Mouse (Mus musculus) heart, postnatal 25 days (tissue): ENCODE measurements around the gene Cryl1. TPM values are rescaled to one million over a fixed set of nuclear protein-coding genes. Genes with fewer than 3 reads are reported as not detected.

Experiments
- DNase-seq: peaks from one replicate; pipeline ENCODE4 v3.0.0; 2022; ENCODE audit warnings: low spot score
- intact Hi-C: fragments of 180-260 bp; cut with DNase I; formaldehyde crosslinking; loops from one replicate; pipeline ENCODE4 v1.15.1; 2025
- total RNA-seq, 2 experiments: library from RNA; stranded (reverse); gene quantifications; 2 replicates each; pipeline ENCODE4 v1.2.3; 2021

The Cryl1 gene
- total RNA-seq, 2 experiments from 2014 or later: 5.3 to 6.1 TPM

DNA sequence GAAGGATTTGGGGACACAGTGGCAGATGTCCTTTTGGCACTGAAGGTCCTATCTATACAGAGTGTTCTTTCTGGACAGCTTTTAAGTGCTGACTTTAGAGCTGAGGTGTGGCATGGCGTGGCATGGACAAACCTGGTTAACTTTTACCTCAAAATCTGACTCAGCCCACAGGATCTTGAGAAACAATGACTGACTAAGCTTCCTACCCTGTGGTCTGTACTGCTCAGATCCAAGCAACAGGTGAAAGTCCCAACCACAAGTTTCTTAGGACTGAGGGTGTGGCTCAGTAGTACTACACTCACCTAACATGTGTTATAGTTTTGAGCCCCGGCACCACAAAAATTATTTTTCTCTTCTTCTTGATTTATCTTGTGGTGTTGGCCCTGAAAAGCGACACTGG, 130.0 kb downstream of the Cryl1 start:
- no peak for DNase-seq
- intact Hi-C loops: no loop called here

- no peak for DNase-seq
- intact Hi-C loops: no loop called here
These were observed 134.4 kb downstream of the Cryl1 start for GRCm38 (mm10) chr14:57263943-57264342.

GRCm38 (mm10) chr14:57259341-57259740, 139.0 kb downstream of the Cryl1 start:
- intact Hi-C loops: no loop called here
- no peak for DNase-seq

DNA sequence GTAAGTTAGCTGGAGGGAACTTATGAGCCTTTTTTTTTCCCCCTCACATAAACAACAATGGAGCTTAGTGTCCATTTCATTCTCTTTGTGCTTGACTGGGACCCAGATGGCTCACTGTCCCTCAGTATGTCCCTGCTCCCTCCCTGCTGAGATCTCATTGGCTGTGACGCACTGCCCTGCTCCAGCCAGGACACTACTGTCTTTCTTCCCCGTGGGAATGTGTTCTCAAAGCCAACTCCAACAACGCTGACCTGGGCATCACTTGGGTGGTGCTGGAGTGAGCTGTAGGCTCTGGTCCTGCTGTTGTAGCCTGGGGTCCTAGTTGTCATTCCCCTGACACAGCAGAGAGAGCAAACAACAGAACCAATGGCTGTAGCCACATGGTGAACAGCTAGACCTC, 149.7 kb downstream of the Cryl1 start:
- intact Hi-C loops: no loop called here
- no peak for DNase-seq

DNA sequence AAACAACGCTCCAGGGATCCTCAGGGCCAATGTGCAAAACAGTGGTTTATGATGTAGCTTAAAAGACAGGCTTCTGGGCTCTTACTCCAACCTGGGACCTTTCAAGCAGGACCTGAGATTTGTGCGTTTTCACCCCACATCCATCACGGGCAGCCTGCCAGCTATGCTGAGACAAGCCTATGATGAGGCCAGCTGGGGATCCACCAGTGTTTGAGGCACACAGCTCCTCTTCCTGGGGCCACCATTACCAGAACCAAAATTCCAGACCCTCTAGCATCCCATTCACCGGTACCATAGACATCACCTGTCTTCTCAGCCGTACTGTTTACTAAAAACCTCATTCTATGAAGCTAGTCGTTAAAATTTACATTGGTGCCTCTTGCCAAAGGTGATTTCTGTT, 151.8 kb downstream of the Cryl1 start:
- no peak for DNase-seq
- intact Hi-C loops: no loop called here

DNA sequence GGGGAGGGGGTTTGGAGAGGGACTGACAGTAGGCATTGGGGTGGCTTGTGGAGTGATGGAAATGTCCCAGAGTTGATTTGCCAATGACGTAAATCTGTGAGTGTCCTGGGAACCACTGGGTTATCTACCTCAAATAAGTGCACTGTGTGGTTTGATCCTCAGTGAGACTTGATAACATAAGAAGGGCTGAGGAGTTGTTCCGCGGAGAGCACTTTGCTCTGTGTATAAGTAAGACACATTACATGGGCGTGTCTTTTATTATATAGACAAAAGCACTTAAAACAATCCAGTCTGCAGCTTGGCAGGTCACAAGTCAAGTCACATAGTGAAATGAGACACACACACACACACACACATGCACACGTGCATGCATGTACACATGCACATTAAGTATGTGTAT, 155.4 kb downstream of the Cryl1 start:
- no peak for DNase-seq
- intact Hi-C loops: no loop called here

- DNase-seq: no peak
- intact Hi-C loops: no loop called here
These were observed 163.1 kb downstream of the Cryl1 start for GRCm38 (mm10) chr14:57235276-57235675.

DNA sequence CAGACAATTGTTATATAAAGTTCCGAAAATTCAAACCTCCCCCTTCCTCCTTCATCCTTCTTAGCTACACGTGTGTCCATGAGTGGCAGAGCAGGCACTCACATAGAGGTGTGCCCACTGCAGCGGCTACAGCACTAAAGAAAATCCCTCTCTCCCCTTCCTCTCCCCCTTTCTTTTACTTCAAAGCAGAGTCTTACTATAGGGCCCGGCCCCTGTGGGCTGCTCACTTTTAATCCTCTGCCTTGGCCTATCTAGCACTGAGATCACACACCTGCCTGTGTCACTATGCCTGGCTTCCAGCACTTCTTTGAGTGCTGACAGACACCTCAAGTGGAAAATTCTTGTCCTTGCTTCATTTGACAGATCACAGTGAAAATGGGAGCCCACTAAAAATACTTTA, 163.6 kb downstream of the Cryl1 start:
- DNase-seq: no peak
- intact Hi-C loops: no loop called here

GRCm38 (mm10) chr14:57230264-57231015, 167.9 kb downstream of the Cryl1 start:
- DNase-seq: no peak
- intact Hi-C loops: no loop called here

Other genes with a start within 250 kb of the Cryl1 start
- 1 to 10 TPM; 3.7 to 5.1 TPM for gene Ift88, start 25.5 kb upstream of the Cryl1 start, total RNA-seq
- gene Il17d, start 126.2 kb upstream of the Cryl1 start, total RNA-seq: 1 to 10 TPM; 3.2 to 3.8 TPM
- gene Eef1akmt1, start 173.1 kb upstream of the Cryl1 start, total RNA-seq: 10 to 100 TPM; 29.6 to 30.2 TPM